In genomic region chr16:35913526-35913925, GRCm38 (mm10) we compare ENCODE assay signal across 11 mouse cellular contexts. TPM values are rescaled to one million over a fixed set of nuclear protein-coding genes. Genes with fewer than 3 reads are reported as not detected.
DNase-seq lines count a peak whose midpoint lies in the region; ATAC-seq and TF ChIP-seq lines count a peak whose summit lies in the region.
"Had no signal": no experiment of that assay in that cellular context is flagged by ENCODE, and none has a peak within 500 bp of the region (broad histone marks: within the 10 kb centered on the region; RNA-seq: fewer than 3 reads in every experiment).

No protein-coding gene starts in this region.

- H3K4me1 ChIP-seq in intestine, postnatal 0 days (replicated peaks; ENCODE audit: control insufficient read depth, insufficient read depth, low read length): no peaks in the 10 kb centered on the region; the same call in 1 of the 2 replicates
- no peaks in the 10 kb centered on the region for H3K4me1 ChIP-seq in intestine, embryonic 15.5 days (replicated peaks)
- 0 out of 4 replicates have a peak, but pooled peaks cover 0 to 4% of the 10 kb centered on the region in 2 experiments for H3K4me1 ChIP-seq in ES-E14 (ENCODE audit: control insufficient read depth in 2 of 2, insufficient read depth in 2 of 2, low read length in 2 of 2, poor library complexity in 1 of 2)
- no peaks in the 10 kb centered on the region for H3K4me1 ChIP-seq in liver, embryonic 14.5 days (replicated peaks; ENCODE audit: control insufficient read depth in 2 of 2, insufficient read depth in 2 of 2, low read length in 1 of 2)
- H3K4me1 ChIP-seq: hindbrain, embryonic 12.5 days had no signal

- H3K9me3 ChIP-seq in intestine, postnatal 0 days (ENCODE audit: control insufficient read depth): no peaks in the 10 kb centered on the region
- H3K9me3 ChIP-seq in intestine, embryonic 15.5 days: no peaks in the 10 kb centered on the region
- no peaks in the 10 kb centered on the region for H3K9me3 ChIP-seq in ES-E14 (ENCODE audit: control insufficient read depth, insufficient read depth, low read depth, low read length)
- no peaks in the 10 kb centered on the region for H3K9me3 ChIP-seq in liver, embryonic 14.5 days (ENCODE audit: control insufficient read depth, low read length)
- H3K9me3 ChIP-seq: limb, embryonic 13.5 days had no signal

- in situ Hi-C loops in ES-E14 (cut with MboI; ENCODE audit: low sequenced_read_pairs in 2 of 2, unreplicated experiment in 2 of 2): no loop called here

- no peak overlapping the region for H3K27ac ChIP-seq in intestine, postnatal 0 days (ENCODE audit: low read depth, low read length)
- no peak overlapping the region for H3K27ac ChIP-seq in intestine, embryonic 15.5 days
- H3K27ac ChIP-seq in ES-E14 (ENCODE audit: insufficient read depth, low read depth, low read length, poor library complexity, severe bottlenecking): no peak overlapping the region
- H3K27ac ChIP-seq in liver, embryonic 14.5 days: no peak overlapping the region
- H3K27ac ChIP-seq: hindbrain, embryonic 12.5 days; limb, embryonic 13.5 days had no signal

- H3K27me3 ChIP-seq in intestine, postnatal 0 days (replicated peaks; ENCODE audit: control insufficient read depth, insufficient read depth, low read length): no peaks in the 10 kb centered on the region
- no peaks in the 10 kb centered on the region for H3K27me3 ChIP-seq in intestine, embryonic 15.5 days (replicated peaks)
- H3K27me3 ChIP-seq in liver, embryonic 14.5 days (ENCODE audit: control insufficient read depth, insufficient read depth, low read length): no peaks in the 10 kb centered on the region
- H3K27me3 ChIP-seq: hindbrain, embryonic 12.5 days; limb, embryonic 13.5 days had no signal

- whole genome bisulfite sequencing in intestine, postnatal 0 days: 69% methylated on average over 1 of the region's 1 CpGs
- 73% methylated on average over 1 of the region's 1 CpGs for WGBS in intestine, embryonic 15.5 days
- 51% methylated on average over 1 of the region's 1 CpGs for WGBS in liver, embryonic 14.5 days (ENCODE audit: insufficient replicate concordance)

- TF ChIP-seq EP300 in liver, embryonic 14.5 days (IDR thresholded peaks at IDR 0.05; ENCODE audit: low read depth): no peak

- ATAC-seq in intestine, postnatal 0 days: no peak
- no peak for ATAC-seq in intestine, embryonic 15.5 days
- no peak for ATAC-seq in liver, embryonic 14.5 days (ENCODE audit: insufficient read depth)

- H3K4me3 ChIP-seq in intestine, postnatal 0 days (ENCODE audit: low read depth, low read length): no peak overlapping the region
- no peak overlapping the region for H3K4me3 ChIP-seq in intestine, embryonic 15.5 days (replicated peaks)
- H3K4me3 ChIP-seq in ES-E14 (ENCODE audit: insufficient read depth in 1 of 2, low read depth in 1 of 2, low read length in 2 of 2, poor library complexity in 1 of 2, severe bottlenecking in 1 of 2): no peak overlapping the region
- H3K4me3 ChIP-seq in liver, embryonic 14.5 days (ENCODE audit: insufficient read depth in 1 of 2, low read depth in 2 of 2, low read length in 2 of 2): no peak overlapping the region
- H3K4me3 ChIP-seq: erythroblast, embryonic 14.5 days; hindbrain, embryonic 12.5 days; limb, embryonic 13.5 days had no signal

- H3K9ac ChIP-seq in intestine, postnatal 0 days (ENCODE audit: low read depth, low read length): no peak overlapping the region
- no peak overlapping the region for H3K9ac ChIP-seq in intestine, embryonic 15.5 days
- no peak overlapping the region for H3K9ac ChIP-seq in ES-E14 (ENCODE audit: insufficient read depth, low read depth, low read length, poor library complexity, severe bottlenecking)
- H3K9ac ChIP-seq in liver, embryonic 14.5 days (replicated peaks): no peak overlapping the region
- H3K9ac ChIP-seq: hindbrain, embryonic 12.5 days; limb, embryonic 13.5 days had no signal

- no peak overlapping the region for H3K4me2 ChIP-seq in intestine, postnatal 0 days (replicated peaks; ENCODE audit: low read depth)
- H3K4me2 ChIP-seq in intestine, embryonic 15.5 days (replicated peaks): no peak overlapping the region
- H3K4me2 ChIP-seq in liver, embryonic 14.5 days (ENCODE audit: low read depth): no peak overlapping the region
- H3K4me2 ChIP-seq: hindbrain, embryonic 12.5 days; limb, embryonic 13.5 days had no signal

- TF ChIP-seq CTCF in intestine, postnatal 0 days (IDR thresholded peaks at IDR 0.05; ENCODE audit: low read depth): peak; percentile 70
- TF ChIP-seq CTCF in liver, embryonic 14.5 days (IDR thresholded peaks at IDR 0.05; ENCODE audit: low read depth): peak; percentile 53; the same call in 1 of the 2 replicates

- no peaks in the 10 kb centered on the region for H3K36me3 ChIP-seq in intestine, postnatal 0 days (ENCODE audit: control insufficient read depth, insufficient read depth)
- no peaks in the 10 kb centered on the region for H3K36me3 ChIP-seq in intestine, embryonic 15.5 days
- H3K36me3 ChIP-seq in ES-E14 (ENCODE audit: control insufficient read depth, insufficient read depth, low read length, poor library complexity, severe bottlenecking): no peaks in the 10 kb centered on the region
- no peaks in the 10 kb centered on the region for H3K36me3 ChIP-seq in liver, embryonic 14.5 days (replicated peaks; ENCODE audit: control insufficient read depth, insufficient read depth, low read depth)
- H3K36me3 ChIP-seq: hindbrain, embryonic 12.5 days; limb, embryonic 13.5 days had no signal

- DNase-seq in 416B (ENCODE audit: low read depth): peak; percentile 63
- DNase-seq in ES-E14 (ENCODE audit: low read depth, low spot score): no peak
- no peak for DNase-seq in liver, embryonic 14.5 days (ENCODE audit: low read depth in 3 of 3, low spot score in 3 of 3)
- DNase-seq in cerebellum, adult 9-11 months: no peak
- DNase-seq in urinary bladder, postnatal 14 days (ENCODE audit: low spot score): no peak
- no peak for DNase-seq in gastrocnemius, postnatal 36 days

- intact Hi-C loops in gastrocnemius, postnatal 36 days (cut with DNase I): no loop called here

TF ChIP-seq in ES-E14, 5 proteins besides CTCF, POLR2A, EP300 and RAD21:
- TF ChIP-seq MAFK (IDR thresholded peaks at IDR 0.05; ENCODE audit: insufficient read depth, low read depth, low read length) (no peak), HCFC1 (IDR thresholded peaks at IDR 0.05; ENCODE audit: borderline replicate concordance, insufficient read depth, low read length) (no peak), CHD2 (IDR thresholded peaks at IDR 0.05; ENCODE audit: low read depth, low read length) (no peak), ZNF384 (IDR thresholded peaks at IDR 0.05; ENCODE audit: low read depth, low read length) (no peak), ZC3H11A (IDR thresholded peaks at IDR 0.05; ENCODE audit: borderline replicate concordance, low read depth, low read length) (peak; percentile 67; the same call in 1 of the 2 replicates)
TF ChIP-seq in ES-E14: peak in this region for 1.

RNA-seq across cellular contexts. Expression of gene Parp9, which starts 24.7 kb away (rescaled TPM):
- polyA plus RNA-seq in intestine, postnatal 0 days (2015; fragmentation: Nextera tagmentation; extraction: Ambion mirVana): 29.2 and 29.9 TPM in 2 replicates
- polyA plus RNA-seq in intestine, embryonic 15.5 days (2015; fragmentation: Nextera tagmentation; extraction: Ambion mirVana): 12.0 and 14.0 TPM in 2 replicates
- total RNA-seq in ES-E14 (2012; rRNA removed): 4.8 and 7.3 TPM in 2 replicates
- 2.8 and 4.3 TPM in 2 replicates for polyA plus RNA-seq in liver, embryonic 14.5 days (2012; rRNA removed)
- 6.9 and 7.6 TPM in 2 replicates for polyA plus RNA-seq in liver, embryonic 14.5 days (2014; fragmentation: Nextera tagmentation; extraction: Ambion mirVana)
- total RNA-seq in gastrocnemius, postnatal 36 days (2021): 1 to 10 TPM; 4.3 to 4.7 TPM

RNA-seq across cellular contexts. Expression of gene Dtx3l, which starts 25.4 kb away (rescaled TPM):
- polyA plus RNA-seq in intestine, postnatal 0 days (2015; fragmentation: Nextera tagmentation; extraction: Ambion mirVana): 10.6 and 11.8 TPM in 2 replicates
- polyA plus RNA-seq in intestine, embryonic 15.5 days (2015; fragmentation: Nextera tagmentation; extraction: Ambion mirVana): 8.6 TPM in 2 replicates
- total RNA-seq in ES-E14 (2012; rRNA removed): 3.2 and 3.8 TPM in 2 replicates
- polyA plus RNA-seq in liver, embryonic 14.5 days (2012; rRNA removed): 1.5 and 1.9 TPM in 2 replicates
- polyA plus RNA-seq in liver, embryonic 14.5 days (2014; fragmentation: Nextera tagmentation; extraction: Ambion mirVana): 3.2 and 3.5 TPM in 2 replicates
- total RNA-seq in gastrocnemius, postnatal 36 days (2021): 1 to 10 TPM; 3.6 to 4.6 TPM

RNA-seq across cellular contexts. Expression of gene Parp14, which starts 42.2 kb away (rescaled TPM):
- polyA plus RNA-seq in intestine, postnatal 0 days (2015; fragmentation: Nextera tagmentation; extraction: Ambion mirVana): 7.1 and 9.7 TPM in 2 replicates
- polyA plus RNA-seq in intestine, embryonic 15.5 days (2015; fragmentation: Nextera tagmentation; extraction: Ambion mirVana): 1.2 and 2.2 TPM in 2 replicates
- 2.5 and 4.6 TPM in 2 replicates for total RNA-seq in ES-E14 (2012; rRNA removed)
- polyA plus RNA-seq in liver, embryonic 14.5 days (2012; rRNA removed): 0.65 and 1.1 TPM in 2 replicates
- 0.88 and 0.97 TPM in 2 replicates for polyA plus RNA-seq in liver, embryonic 14.5 days (2014; fragmentation: Nextera tagmentation; extraction: Ambion mirVana)
- 1 to 10 TPM; 2.8 to 4.0 TPM for total RNA-seq in gastrocnemius, postnatal 36 days (2021)
